Mouse (Mus musculus) hindbrain, embryonic 14.5 days (tissue): ENCODE data around the gene Cdkl1. TPM values are rescaled to one million over a fixed set of nuclear protein-coding genes. Genes with fewer than 3 reads are reported as not detected.
A peak's percentile ranks its signal among the peaks of the same experiment; 100 is the strongest.

Experiments
- ATAC-seq: fragments of 200-750 bp; cut with Nextera tagmentation; 2 replicates; pipeline ENCODE4 v1.8.0; 2017; ENCODE audit warnings: moderate number of reproducible peaks, mild to moderate bottlenecking, moderate TSS enrichment, moderate library complexity; ENCODE audit not compliant: low FRiP score
- DNase-seq: peaks from one replicate; pipeline ENCODE4 v3.0.0-alpha.2; 2015; ENCODE audit warnings: low spot score
- H3K27ac ChIP-seq: fragments of 300-500 bp; sonication (generic); 2 replicates; pipeline ENCODE4 v1.5.1; 2014; ENCODE audit warnings: mild to moderate bottlenecking, moderate library complexity
- H3K27me3 ChIP-seq: fragments of 300-500 bp; sonication (generic); 2 replicates; pipeline ENCODE4 v1.6.1; 2014; ENCODE audit warnings: mild to moderate bottlenecking, low read length, mixed read lengths; ENCODE audit not compliant: control insufficient read depth, insufficient read depth
- H3K36me3 ChIP-seq: fragments of 300-500 bp; sonication (generic); replicated peaks from 2 replicates; pipeline ENCODE4 v1.6.1; 2014; ENCODE audit not compliant: control insufficient read depth, insufficient read depth
- H3K4me1 ChIP-seq: fragments of 300-500 bp; sonication (generic); replicated peaks from 2 replicates; pipeline ENCODE4 v1.6.1; 2014; ENCODE audit warnings: antibody characterized with exemption, low read length, mixed read lengths; ENCODE audit not compliant: control insufficient read depth, insufficient read depth
- H3K4me2 ChIP-seq: fragments of 300-500 bp; sonication (generic); replicated peaks from 2 replicates; pipeline ENCODE4 v1.6.1; 2014; ENCODE audit warnings: mild to moderate bottlenecking, moderate library complexity
- H3K4me3 ChIP-seq: fragments of 300-500 bp; sonication (generic); replicated peaks from 2 replicates; pipeline ENCODE4 v1.5.1; 2014; ENCODE audit warnings: mild to moderate bottlenecking, low read length
- H3K9ac ChIP-seq: fragments of 300-500 bp; sonication (generic); 2 replicates; pipeline ENCODE4 v1.6.1; 2014
- H3K9me3 ChIP-seq: fragments of 300-500 bp; sonication (generic); 2 replicates; pipeline ENCODE4 v1.6.1; 2016; ENCODE audit warnings: low read length; ENCODE audit not compliant: control insufficient read depth
- WGBS: fragments of 180-500 bp; shearing (Covaris S2); extraction: QIAGEN DNeasy Blood & Tissue Kit; methylation state at CpG from one replicate; pipeline ENCODE4 v1.1.7; 2014; 5-methylcytosine and 5-hydroxymethylcytosine counted together
- polyA plus RNA-seq: library from polyadenylated mRNA; unstranded; fragments of >200 nt; fragmentation: Nextera tagmentation; extraction: Ambion mirVana; gene quantifications from 2 replicates; pipeline ENCODE4 v1.2.1, GENCODE M21; 2014

Gene Cdkl1
- polyA plus RNA-seq, 1 experiment from 2014 or later: 10.6 TPM

- Histone ChIP-seq H3K36me3 (no peaks in the 10 kb centered on the region), H3K27ac (no peak overlapping the region), H3K4me3 (no peak overlapping the region), H3K9me3 (no peaks in the 10 kb centered on the region), H3K9ac (no peak overlapping the region), H3K27me3 (no peaks in the 10 kb centered on the region), H3K4me2 (no peak overlapping the region), H3K4me1 (peaks cover 9% of the 10 kb centered on the region)
- DNase-seq (no peak), ATAC-seq (no peak)
- 44% methylated on average over 7 of the region's 7 CpGs for WGBS
These were observed 31.7 kb downstream of the Cdkl1 start for GRCm38 (mm10) chr12:69759267-69759885.

- Histone ChIP-seq H3K9ac (no peak overlapping the region; the same call in 1 of the 2 replicates), H3K4me3 (0 out of 2 replicates have a peak overlapping the region, but pooled peaks have one; percentile 4), H3K36me3 (no peaks in the 10 kb centered on the region), H3K9me3 (no peaks in the 10 kb centered on the region), H3K27ac (no peak overlapping the region), H3K4me1 (peaks cover 9% of the 10 kb centered on the region), H3K4me2 (peak overlapping the region; percentile 51), H3K27me3 (no peaks in the 10 kb centered on the region)
- WGBS: 11% methylated on average over 20 of the region's 22 CpGs
- ATAC-seq (peak; percentile 53; the same call in 1 of the 2 replicates), DNase-seq (no peak)
These were observed 32.6 kb downstream of the Cdkl1 start for GRCm38 (mm10) chr12:69758221-69759185.

GRCm38 (mm10) chr12:69757418-69758141 lies 33.5 kb downstream of the Cdkl1 start:
- Histone ChIP-seq H3K27me3 (no peaks in the 10 kb centered on the region), H3K4me1 (peaks cover 9% of the 10 kb centered on the region), H3K4me2 (peak overlapping the region; percentile 51), H3K36me3 (no peaks in the 10 kb centered on the region), H3K27ac (peak overlapping the region; percentile 47; the same call in 1 of the 2 replicates), H3K4me3 (no peak overlapping the region), H3K9ac (no peak overlapping the region; the same call in 1 of the 2 replicates), H3K9me3 (no peaks in the 10 kb centered on the region)
- DNase-seq (peak; percentile 72), ATAC-seq (peak; percentile 80)
- 14% methylated on average over 22 of the region's 22 CpGs for WGBS

GRCm38 (mm10) chr12:69756015-69756414 lies 35.1 kb downstream of the Cdkl1 start:
- H3K4me3 ChIP-seq: no peak overlapping the region
- DNase-seq: no peak
- H3K27me3 ChIP-seq: no peaks in the 10 kb centered on the region
- H3K9me3 ChIP-seq: no peaks in the 10 kb centered on the region
- peaks cover 9% of the 10 kb centered on the region for H3K4me1 ChIP-seq
- H3K36me3 ChIP-seq: no peaks in the 10 kb centered on the region
- H3K27ac ChIP-seq: no peak overlapping the region
- 79% methylated on average over 5 of the region's 5 CpGs for WGBS
- no peak overlapping the region for H3K4me2 ChIP-seq
- no peak overlapping the region for H3K9ac ChIP-seq
- no peak for ATAC-seq

GRCm38 (mm10) chr12:69753936-69754335 lies 37.1 kb downstream of the Cdkl1 start:
- no peak overlapping the region for H3K4me2 ChIP-seq
- ATAC-seq: no peak
- no peaks in the 10 kb centered on the region for H3K27me3 ChIP-seq
- 82% methylated on average over 5 of the region's 5 CpGs for WGBS
- H3K9ac ChIP-seq: no peak overlapping the region
- no peak for DNase-seq
- H3K9me3 ChIP-seq: no peaks in the 10 kb centered on the region
- H3K36me3 ChIP-seq: no peaks in the 10 kb centered on the region
- H3K4me3 ChIP-seq: no peak overlapping the region
- H3K4me1 ChIP-seq: peaks cover 9% of the 10 kb centered on the region
- no peak overlapping the region for H3K27ac ChIP-seq

GRCm38 (mm10) chr12:69751864-69752341 lies 39.2 kb downstream of the Cdkl1 start:
- WGBS: 46% methylated on average over 10 of the region's 10 CpGs
- Histone ChIP-seq H3K4me2 (no peak overlapping the region), H3K9ac (no peak overlapping the region), H3K27ac (no peak overlapping the region), H3K4me3 (no peak overlapping the region), H3K27me3 (no peaks in the 10 kb centered on the region), H3K4me1 (no peaks in the 10 kb centered on the region), H3K36me3 (no peaks in the 10 kb centered on the region), H3K9me3 (no peaks in the 10 kb centered on the region)
- ATAC-seq (no peak; the same call in 1 of the 2 replicates), DNase-seq (no peak)

- no peaks in the 10 kb centered on the region for H3K9me3 ChIP-seq
- H3K27ac ChIP-seq: no peak overlapping the region
- no peak overlapping the region for H3K4me2 ChIP-seq
- no peak overlapping the region for H3K9ac ChIP-seq
- whole genome bisulfite sequencing: 88% methylated on average over 5 of the region's 5 CpGs
- H3K4me3 ChIP-seq: no peak overlapping the region
- ATAC-seq: no peak
- H3K4me1 ChIP-seq: no peaks in the 10 kb centered on the region
- H3K27me3 ChIP-seq: no peaks in the 10 kb centered on the region
- no peak for DNase-seq
- H3K36me3 ChIP-seq: no peaks in the 10 kb centered on the region
These were observed 46.9 kb downstream of the Cdkl1 start for GRCm38 (mm10) chr12:69744138-69744537.

GRCm38 (mm10) chr12:69741965-69742364 lies 49.1 kb downstream of the Cdkl1 start:
- no peak overlapping the region for H3K4me3 ChIP-seq
- DNase-seq: no peak
- H3K36me3 ChIP-seq: no peaks in the 10 kb centered on the region
- H3K27ac ChIP-seq: no peak overlapping the region
- H3K9ac ChIP-seq: no peak overlapping the region
- no peak overlapping the region for H3K4me2 ChIP-seq
- ATAC-seq: no peak
- H3K4me1 ChIP-seq: no peaks in the 10 kb centered on the region
- WGBS: 89% methylated on average over 5 of the region's 5 CpGs
- no peaks in the 10 kb centered on the region for H3K27me3 ChIP-seq
- H3K9me3 ChIP-seq: no peaks in the 10 kb centered on the region

GRCm38 (mm10) chr12:69733923-69734322 lies 57.1 kb downstream of the Cdkl1 start:
- H3K9ac ChIP-seq: no peak overlapping the region
- no peak for ATAC-seq
- H3K4me1 ChIP-seq: no peaks in the 10 kb centered on the region
- no peak for DNase-seq
- no peak overlapping the region for H3K4me3 ChIP-seq
- H3K27ac ChIP-seq: no peak overlapping the region
- H3K4me2 ChIP-seq: no peak overlapping the region
- WGBS: 85% methylated on average over 3 of the region's 3 CpGs
- H3K27me3 ChIP-seq: no peaks in the 10 kb centered on the region
- no peaks in the 10 kb centered on the region for H3K9me3 ChIP-seq
- H3K36me3 ChIP-seq: no peaks in the 10 kb centered on the region
